Mouse (Mus musculus): ENCODE results near the gene Ppm1h. TPM values are rescaled to one million over a fixed set of nuclear protein-coding genes. Genes with fewer than 3 reads are reported as not detected.

The Ppm1h gene
- polyA plus RNA-seq, 1 experiment from 2014 or later, result 11.8 TPM

DNA sequence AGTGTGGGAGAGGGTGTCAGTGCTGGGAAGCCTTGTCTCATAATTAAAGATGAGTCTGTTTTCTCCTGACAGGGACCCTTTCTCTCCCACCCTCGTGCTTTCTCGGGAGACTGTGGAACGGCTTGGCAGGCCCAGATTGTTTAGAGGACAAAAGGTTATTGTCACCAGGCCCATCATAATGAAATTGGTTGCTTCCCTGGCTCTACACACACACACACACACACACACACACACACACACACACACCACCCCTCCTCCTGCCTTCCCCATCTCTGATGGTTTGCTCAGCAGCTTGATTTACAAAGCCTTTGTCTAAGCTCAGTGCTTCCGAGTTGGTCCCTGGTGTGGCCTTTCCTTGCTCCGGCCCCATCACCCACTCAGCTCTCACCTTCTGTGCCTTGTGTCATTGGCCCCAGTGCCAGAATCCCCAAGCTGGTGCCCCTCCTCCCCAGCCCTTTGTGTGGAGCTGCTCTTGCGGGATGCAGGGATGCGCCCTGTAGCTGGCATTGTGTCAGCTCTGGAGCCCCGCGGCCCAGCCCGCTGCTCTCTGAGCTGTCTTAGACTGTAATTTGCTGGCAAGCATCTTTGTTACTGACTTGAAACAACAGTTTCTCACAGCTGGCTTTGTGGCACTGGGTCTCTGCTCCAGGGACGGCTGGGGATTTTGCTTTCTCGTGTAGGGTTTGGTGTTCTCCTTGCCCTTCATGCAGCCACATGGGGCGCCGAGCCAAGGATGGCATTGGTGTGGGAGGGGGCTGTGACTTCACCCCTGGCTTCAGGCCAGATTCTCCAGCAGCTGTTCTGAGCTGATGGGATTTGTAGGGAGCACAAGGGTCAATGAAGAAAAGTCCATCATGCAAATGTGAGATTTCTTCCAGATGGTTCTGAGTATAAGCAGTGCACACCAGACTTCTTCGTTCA lies 205.5 kb downstream of the Ppm1h start:
- Histone ChIP-seq H3K4me2 (replicated peaks) (peak overlapping the region; percentile 28), H3K9ac (peak overlapping the region; percentile 53), H3K27ac (peak overlapping the region; percentile 94), H3K27me3 (no peaks in the 10 kb centered on the region), H3K4me3 (no peak overlapping the region), H3K4me1 (peaks cover 68% of the 10 kb centered on the region), H3K9me3 (replicated peaks) (no peaks in the 10 kb centered on the region), H3K36me3 (no peaks in the 10 kb centered on the region)
- ATAC-seq (ENCODE audit: low FRiP score), result peak; percentile 82
- 5% methylated on average over 15 of the region's 15 CpGs for WGBS

DNA sequence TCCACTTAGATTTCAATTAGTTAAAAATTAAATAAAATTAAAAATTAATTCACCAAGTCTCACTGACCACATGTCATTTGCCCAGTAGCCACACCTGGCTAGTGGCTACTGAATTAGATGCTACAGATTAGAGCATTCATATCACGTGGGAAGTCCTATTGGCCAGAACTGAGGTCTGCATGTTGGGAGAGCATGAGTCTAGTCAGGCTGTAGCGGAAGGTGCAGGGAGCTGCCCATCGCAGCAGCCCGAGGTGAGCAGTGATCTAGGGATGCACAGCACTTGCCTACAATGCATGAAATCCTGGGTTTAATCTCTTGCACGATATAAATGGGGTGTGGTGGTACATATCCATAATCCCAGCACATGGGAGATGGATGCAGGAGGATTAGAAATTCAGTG lies 206.7 kb downstream of the Ppm1h start:
- Histone ChIP-seq H3K4me2 (replicated peaks) (peak overlapping the region; percentile 11; the same call in 1 of the 2 replicates), H3K27me3 (no peaks in the 10 kb centered on the region), H3K27ac (peak overlapping the region; percentile 94), H3K36me3 (no peaks in the 10 kb centered on the region), H3K9ac (0 out of 2 replicates have a peak overlapping the region, but pooled peaks have one; percentile 23), H3K4me3 (no peak overlapping the region), H3K4me1 (peaks cover 69% of the 10 kb centered on the region), H3K9me3 (replicated peaks) (no peaks in the 10 kb centered on the region)
- WGBS, result 62% methylated on average over 5 of the region's 5 CpGs
- no peak for ATAC-seq (ENCODE audit: low FRiP score)

DNA sequence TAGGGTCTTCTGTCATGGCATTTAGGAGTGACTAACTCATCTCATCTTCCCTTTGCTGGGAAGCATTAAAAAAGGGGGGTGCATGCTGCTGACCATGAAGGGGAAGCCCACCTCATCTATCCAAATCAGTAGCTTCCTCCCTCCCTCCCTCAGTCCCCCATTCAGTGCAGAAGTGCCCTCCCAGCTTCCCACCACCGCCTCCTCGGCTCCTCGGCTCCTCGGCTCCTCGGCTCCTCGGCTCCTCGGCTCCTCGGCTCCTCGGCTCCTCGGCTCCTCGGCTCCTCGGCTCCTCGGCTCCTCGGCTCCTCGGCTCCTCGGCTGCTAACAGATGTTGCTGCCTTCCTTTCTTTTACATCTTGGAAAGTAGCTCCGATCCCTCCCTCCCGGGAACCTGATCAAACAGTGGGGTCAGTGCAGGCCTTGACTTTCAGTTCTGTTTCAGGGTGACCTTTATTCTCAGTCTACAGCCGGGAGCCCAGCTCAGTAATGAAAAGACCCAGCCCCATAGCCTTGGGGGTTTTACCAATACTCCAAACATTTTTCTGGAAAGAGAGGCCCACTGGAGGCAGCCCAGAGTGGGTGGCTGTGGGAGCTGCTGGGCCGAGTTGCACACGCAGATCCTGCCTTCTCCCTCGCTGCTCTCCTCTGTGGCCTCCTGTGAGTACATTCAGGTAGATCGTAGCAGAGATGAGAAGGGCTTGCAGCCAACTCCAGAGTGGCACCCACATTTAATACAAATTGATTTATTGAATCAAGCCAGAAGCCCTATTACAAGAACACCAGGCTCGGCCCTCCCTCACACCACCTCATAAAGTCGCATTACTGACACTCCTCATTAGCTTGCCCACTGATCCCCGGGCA lies 207.7 kb downstream of the Ppm1h start:
- H3K9ac ChIP-seq, result peak overlapping the region; percentile 57
- H3K27me3 ChIP-seq, result no peaks in the 10 kb centered on the region
- peak overlapping the region; percentile 97 for H3K27ac ChIP-seq
- H3K36me3 ChIP-seq, result no peaks in the 10 kb centered on the region
- peak; percentile 11; the same call in 1 of the 2 replicates for ATAC-seq (ENCODE audit: low FRiP score)
- H3K4me1 ChIP-seq, result peaks cover 72% of the 10 kb centered on the region
- H3K4me2 ChIP-seq (replicated peaks), result peak overlapping the region; percentile 49
- H3K4me3 ChIP-seq, result peak overlapping the region; percentile 18
- WGBS, result 1% methylated on average over 26 of the region's 26 CpGs
- H3K9me3 ChIP-seq (replicated peaks), result no peaks in the 10 kb centered on the region

DNA sequence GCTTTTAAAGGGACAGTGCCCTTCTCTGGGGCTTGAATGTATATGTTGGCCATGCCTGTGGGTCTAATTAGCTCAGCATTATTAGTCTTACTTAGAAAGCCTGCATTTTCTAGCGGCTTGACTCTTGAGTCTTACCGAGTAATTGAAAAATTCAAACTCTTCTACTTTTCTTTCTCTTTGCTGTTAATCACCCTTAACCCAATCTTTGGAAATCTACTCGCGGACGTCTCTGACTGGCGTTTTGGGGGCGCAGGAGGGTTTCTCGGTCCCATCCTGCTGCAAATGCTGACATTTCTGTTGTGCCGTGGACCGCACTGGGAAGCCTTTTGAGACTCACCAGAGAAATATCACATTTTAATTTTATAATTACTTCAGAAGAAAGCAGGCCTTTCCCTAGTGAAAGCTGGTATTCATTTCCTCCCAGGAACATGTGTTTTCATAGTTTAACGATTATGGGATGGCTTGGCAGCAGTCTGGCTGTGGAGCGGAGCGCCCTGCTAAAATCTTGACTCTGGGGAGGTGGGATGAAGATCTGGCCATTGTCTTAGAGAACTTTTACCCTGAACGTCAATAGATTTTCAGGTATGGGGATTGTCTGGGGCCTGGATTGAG lies 208.5 kb downstream of the Ppm1h start:
- no peak overlapping the region for H3K4me3 ChIP-seq

DNA sequence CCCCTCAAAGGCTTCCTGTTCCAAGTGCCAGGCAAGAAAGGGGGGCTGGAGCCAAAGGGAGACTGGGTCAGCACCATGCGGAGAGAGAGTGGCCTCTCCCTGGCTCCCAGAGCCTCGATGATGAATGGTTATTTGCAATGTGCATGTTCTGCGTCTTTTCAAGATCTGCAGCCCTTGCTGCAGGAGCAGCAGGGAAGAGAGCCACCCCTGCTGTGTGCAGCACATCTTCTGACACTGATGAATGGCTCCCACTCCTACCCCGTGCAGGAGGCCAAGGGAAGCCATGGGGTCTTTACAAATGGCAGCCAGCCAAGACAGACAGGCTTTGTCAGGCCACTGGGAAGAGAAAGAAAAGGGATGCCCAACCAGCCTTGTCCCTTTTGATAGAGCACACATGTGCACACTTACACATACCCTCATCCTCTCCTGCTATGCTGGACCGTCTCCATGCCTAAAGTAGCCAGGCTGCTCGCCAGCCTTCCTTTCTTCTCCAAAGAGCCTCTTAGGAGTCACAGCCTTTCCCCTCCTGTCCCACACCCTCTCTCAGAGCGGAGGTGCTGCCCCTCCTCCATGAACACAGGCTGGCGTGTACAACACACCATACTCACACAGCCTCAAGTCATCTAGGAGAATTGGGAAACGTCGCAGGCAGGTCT lies 209.1 kb downstream of the Ppm1h start:
- Histone ChIP-seq H3K9ac (no peak overlapping the region), H3K9me3 (replicated peaks) (no peaks in the 10 kb centered on the region), H3K4me3 (no peak overlapping the region), H3K36me3 (no peaks in the 10 kb centered on the region), H3K27ac (peak overlapping the region; percentile 97), H3K4me2 (replicated peaks) (peak overlapping the region; percentile 49), H3K4me1 (peaks cover 63% of the 10 kb centered on the region), H3K27me3 (no peaks in the 10 kb centered on the region)
- WGBS, result 18% methylated on average over 10 of the region's 10 CpGs
- peak; percentile 79 for ATAC-seq (ENCODE audit: low FRiP score)

More for the DNA sequence above, 208.5 kb downstream of the Ppm1h start:
- Histone ChIP-seq H3K36me3 (no peaks in the 10 kb centered on the region), H3K9me3 (replicated peaks) (no peaks in the 10 kb centered on the region), H3K9ac (peak overlapping the region; percentile 57; the same call in 1 of the 2 replicates), H3K27me3 (no peaks in the 10 kb centered on the region), H3K4me2 (replicated peaks) (peak overlapping the region; percentile 49), H3K27ac (peak overlapping the region; percentile 97), H3K4me1 (peaks cover 66% of the 10 kb centered on the region)
- 28% methylated on average over 14 of the region's 14 CpGs for WGBS
- no peak for ATAC-seq (ENCODE audit: low FRiP score)

DNA sequence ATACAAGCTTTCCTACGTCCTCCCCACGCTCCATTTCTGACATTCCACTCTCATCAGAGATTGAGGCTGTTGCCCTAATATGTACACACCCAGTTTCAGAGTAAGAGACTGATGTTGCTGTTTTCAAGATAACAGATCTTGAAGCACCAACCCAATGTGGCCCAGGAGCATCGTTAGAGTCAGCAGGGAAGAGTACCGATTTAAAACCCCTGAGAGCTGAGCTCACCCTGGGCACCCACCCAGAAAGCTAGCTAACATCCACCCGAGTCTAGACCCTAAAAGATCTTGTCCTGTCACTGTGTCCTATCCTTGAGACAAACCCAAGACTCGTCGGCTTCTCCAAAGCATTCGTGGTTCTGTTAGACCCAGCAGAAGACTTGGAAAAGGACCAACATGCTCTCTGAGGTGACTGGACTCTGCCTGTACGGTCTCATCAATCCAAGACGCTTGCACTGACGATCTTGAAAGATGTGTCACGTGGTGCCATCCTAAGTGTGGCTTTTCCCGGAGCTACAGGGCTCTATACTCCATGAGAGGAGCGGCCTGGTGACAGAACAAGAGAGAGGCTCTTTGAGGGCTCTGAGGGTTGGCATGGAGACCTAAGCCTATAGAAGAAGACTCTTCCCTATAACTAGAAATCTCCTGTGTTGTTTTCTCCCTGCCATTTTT lies 212.3 kb downstream of the Ppm1h start:
- H3K9ac ChIP-seq, result no peak overlapping the region
- WGBS, result 84% methylated on average over 14 of the region's 14 CpGs
- peak overlapping the region; percentile 46; the same call in 1 of the 2 replicates for H3K27ac ChIP-seq
- no peak overlapping the region for H3K4me2 ChIP-seq (replicated peaks)
- H3K9me3 ChIP-seq (replicated peaks), result no peaks in the 10 kb centered on the region
- H3K36me3 ChIP-seq, result no peaks in the 10 kb centered on the region
- H3K4me3 ChIP-seq, result no peak overlapping the region
- peaks cover 33% of the 10 kb centered on the region for H3K4me1 ChIP-seq
- ATAC-seq (ENCODE audit: low FRiP score), result no peak
- no peaks in the 10 kb centered on the region for H3K27me3 ChIP-seq

DNA sequence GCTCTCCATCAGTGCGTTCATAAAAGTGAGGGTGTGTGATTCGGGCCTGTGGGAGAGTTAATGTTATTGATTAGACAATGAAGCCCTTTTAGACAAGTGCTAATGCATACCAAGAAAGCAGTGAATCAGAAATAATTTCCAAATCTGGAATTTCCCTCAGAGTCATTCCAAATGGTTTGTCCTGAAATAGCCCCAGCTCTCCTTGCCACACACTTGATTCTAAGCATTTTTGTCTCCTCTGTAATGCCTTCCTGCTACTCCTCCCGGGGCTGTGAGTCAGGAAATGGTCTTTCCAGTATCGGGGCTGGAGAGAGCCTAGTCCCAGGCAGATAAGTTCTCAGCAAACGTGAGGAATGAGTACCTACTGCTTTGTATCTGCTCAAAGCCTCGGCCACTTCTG lies 212.9 kb downstream of the Ppm1h start:
- no peak overlapping the region for H3K9ac ChIP-seq
- no peak overlapping the region for H3K4me2 ChIP-seq (replicated peaks)
- no peaks in the 10 kb centered on the region for H3K27me3 ChIP-seq
- WGBS, result 79% methylated on average over 6 of the region's 6 CpGs
- no peaks in the 10 kb centered on the region for H3K9me3 ChIP-seq (replicated peaks)
- no peak overlapping the region for H3K27ac ChIP-seq
- peaks cover 30% of the 10 kb centered on the region for H3K4me1 ChIP-seq
- no peak overlapping the region for H3K4me3 ChIP-seq
- no peak for ATAC-seq (ENCODE audit: low FRiP score)
- no peaks in the 10 kb centered on the region for H3K36me3 ChIP-seq

DNA sequence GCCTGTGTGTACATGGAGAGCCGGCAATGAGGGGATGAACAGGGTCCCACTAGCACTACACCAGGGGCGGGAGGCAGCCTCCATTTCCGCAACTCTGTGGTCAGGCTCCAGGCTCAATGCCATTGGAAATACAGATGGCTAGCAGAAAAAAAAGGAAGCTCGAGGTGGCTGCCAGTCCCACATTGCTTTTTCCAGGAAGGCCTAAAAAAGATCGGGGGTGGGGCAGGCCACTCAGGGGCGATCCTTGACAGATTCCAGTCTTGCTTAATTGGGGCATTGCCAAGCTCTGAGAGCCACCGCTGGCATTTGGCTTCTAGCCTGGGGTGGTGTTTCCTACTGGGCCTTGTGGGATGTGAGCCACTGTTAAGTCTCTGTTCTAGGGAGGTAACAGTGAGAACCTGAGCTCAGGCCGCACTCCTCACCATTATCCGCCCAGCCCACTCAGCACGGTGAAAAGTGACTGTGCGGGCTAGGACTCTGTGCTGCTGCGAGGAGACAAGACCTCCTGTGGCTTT lies 216.1 kb downstream of the Ppm1h start:
- Histone ChIP-seq H3K9me3 (replicated peaks) (no peaks in the 10 kb centered on the region), H3K27me3 (no peaks in the 10 kb centered on the region), H3K4me1 (peaks cover 6% of the 10 kb centered on the region; the same call in 1 of the 2 replicates), H3K4me2 (replicated peaks) (no peak overlapping the region), H3K27ac (0 out of 2 replicates have a peak overlapping the region, but pooled peaks have one; percentile 13), H3K9ac (no peak overlapping the region), H3K36me3 (no peaks in the 10 kb centered on the region), H3K4me3 (no peak overlapping the region)
- peak; percentile 56; the same call in 1 of the 2 replicates for ATAC-seq (ENCODE audit: low FRiP score)
- WGBS, result 66% methylated on average over 12 of the region's 12 CpGs

DNA sequence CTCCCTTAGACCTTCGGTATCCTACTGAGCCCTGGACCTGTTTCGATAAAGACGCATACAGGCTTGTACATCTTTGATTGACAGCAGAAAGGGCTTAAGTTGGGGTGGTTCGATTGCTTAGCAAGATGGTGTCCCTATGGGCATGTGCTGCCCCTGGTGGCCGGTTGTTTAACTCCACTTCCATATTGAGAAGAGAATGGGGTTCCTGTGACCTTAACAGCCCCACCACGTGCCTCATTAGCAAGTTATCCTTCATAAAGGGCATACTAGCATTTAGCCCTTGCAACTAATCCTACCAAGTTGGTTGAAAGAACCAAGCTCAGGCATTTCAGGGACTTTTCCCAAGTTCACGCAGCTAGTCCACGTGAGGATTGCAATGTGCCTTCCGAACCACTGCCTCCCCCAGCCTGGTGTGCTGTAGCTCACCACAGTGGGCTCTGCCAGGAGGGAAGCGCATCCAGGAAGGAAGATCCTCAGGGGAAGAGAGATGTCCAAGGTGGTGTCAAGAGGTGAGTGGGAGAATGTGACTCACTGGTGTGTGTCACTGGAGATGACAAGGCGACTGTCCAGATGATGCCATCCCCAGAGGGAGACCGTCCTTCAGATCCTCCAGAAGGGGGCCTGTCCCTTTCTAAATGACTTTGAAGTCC lies 216.7 kb downstream of the Ppm1h start:
- Histone ChIP-seq H3K9me3 (replicated peaks) (no peaks in the 10 kb centered on the region), H3K9ac (no peak overlapping the region), H3K4me2 (replicated peaks) (no peak overlapping the region), H3K27me3 (no peaks in the 10 kb centered on the region), H3K4me1 (peaks cover 12% of the 10 kb centered on the region), H3K27ac (0 out of 2 replicates have a peak overlapping the region, but pooled peaks have one; percentile 13), H3K4me3 (no peak overlapping the region), H3K36me3 (no peaks in the 10 kb centered on the region)
- 74% methylated on average over 12 of the region's 12 CpGs for WGBS
- ATAC-seq (ENCODE audit: low FRiP score), result no peak

DNA sequence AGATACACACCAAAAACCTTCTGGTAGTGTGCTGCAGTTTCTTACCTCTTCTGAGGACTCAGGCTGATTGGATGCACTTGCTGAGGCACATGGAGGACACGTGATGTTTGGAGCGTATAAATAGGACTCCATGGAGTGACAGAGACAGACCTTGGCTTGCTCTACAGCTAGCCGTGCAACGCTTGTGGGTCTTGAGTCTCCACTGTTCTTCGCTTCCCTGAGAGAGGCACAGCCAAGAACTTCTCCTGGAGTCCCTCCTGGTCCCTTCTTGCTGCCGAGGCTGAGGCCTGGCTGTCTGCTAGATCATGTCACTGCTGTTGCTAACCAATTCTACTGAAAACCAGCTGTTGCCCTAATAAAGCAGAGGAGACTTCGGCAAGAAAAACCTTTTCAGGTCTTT lies 221.4 kb downstream of the Ppm1h start:
- 72% methylated on average over 7 of the region's 7 CpGs for WGBS
- H3K36me3 ChIP-seq, result no peaks in the 10 kb centered on the region
- peaks cover 23% of the 10 kb centered on the region for H3K4me1 ChIP-seq
- H3K4me2 ChIP-seq (replicated peaks), result no peak overlapping the region
- peak overlapping the region; percentile 53; the same call in 1 of the 2 replicates for H3K27ac ChIP-seq
- H3K4me3 ChIP-seq, result no peak overlapping the region
- no peaks in the 10 kb centered on the region for H3K27me3 ChIP-seq
- H3K9ac ChIP-seq, result no peak overlapping the region
- no peaks in the 10 kb centered on the region for H3K9me3 ChIP-seq (replicated peaks)
- ATAC-seq (ENCODE audit: low FRiP score), result no peak

All from hindbrain, embryonic 12.5 days (tissue).